Mouse (Mus musculus) layer of hippocampus, postnatal 36 days (tissue): ENCODE measurements around the gene Mtfp1. TPM values are rescaled to one million over a fixed set of nuclear protein-coding genes. Genes with fewer than 3 reads are reported as not detected.

Experiments used
- DNase-seq, 2 experiments: peaks; one replicate each; pipeline ENCODE4 v3.0.0; 2022
- microRNA-seq, 2 experiments: library from miRNA; unstranded; fragments of <30 nt; microRNA quantifications; one replicate each; pipeline ENCODE4 v1.2.0; 2021
- total RNA-seq, 2 experiments: library from RNA; stranded (reverse); gene quantifications; 2 replicates each; pipeline ENCODE4 v1.2.3; 2021

The Mtfp1 gene
- total RNA-seq, 2 experiments from 2014 or later: 118 TPM

GRCm38 (mm10) chr11:4080219-4080618 is 15.0 kb downstream of the Mtfp1 start:
- DNase-seq: peak in 1 of 2 experiments; percentile 64

GRCm38 (mm10) chr11:4078267-4078933 is 16.8 kb downstream of the Mtfp1 start:
- no peak for DNase-seq

GRCm38 (mm10) chr11:4076633-4077032 is 18.6 kb downstream of the Mtfp1 start:
- no peak for DNase-seq

- no peak for DNase-seq
Observed at GRCm38 (mm10) chr11:4069664-4070063, 25.6 kb downstream of the Mtfp1 start.

DNA sequence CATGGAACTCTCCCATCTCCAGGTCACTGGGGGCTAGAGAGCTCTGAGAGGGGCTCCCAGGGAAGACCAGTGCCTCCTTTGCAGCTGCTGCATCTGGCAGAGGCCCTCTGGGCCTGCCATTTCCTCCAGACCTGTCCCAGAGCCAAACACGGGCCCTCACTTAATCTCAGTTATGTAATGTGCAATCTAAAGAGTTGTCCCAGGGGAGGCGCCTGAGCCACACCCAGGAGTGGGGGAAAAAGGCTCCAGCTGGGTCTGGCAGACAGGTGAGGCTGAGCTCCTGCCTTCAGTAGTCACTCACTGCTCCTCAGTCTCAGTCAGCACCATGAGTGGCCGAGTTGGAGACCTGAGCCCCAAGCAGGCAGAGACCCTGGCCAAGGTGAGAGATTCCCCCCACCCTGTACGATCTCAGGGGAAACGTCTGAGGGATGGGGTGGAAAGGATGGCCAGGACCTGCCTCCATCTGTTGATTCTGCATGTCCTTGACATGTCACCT is 30.6 kb downstream of the Mtfp1 start, which contains the start of gene Sec14l3:
Sec14l3 (plus strand) TSS at position 215 of the 496 bp plus-strand sequence.
- no peak for DNase-seq

DNA sequence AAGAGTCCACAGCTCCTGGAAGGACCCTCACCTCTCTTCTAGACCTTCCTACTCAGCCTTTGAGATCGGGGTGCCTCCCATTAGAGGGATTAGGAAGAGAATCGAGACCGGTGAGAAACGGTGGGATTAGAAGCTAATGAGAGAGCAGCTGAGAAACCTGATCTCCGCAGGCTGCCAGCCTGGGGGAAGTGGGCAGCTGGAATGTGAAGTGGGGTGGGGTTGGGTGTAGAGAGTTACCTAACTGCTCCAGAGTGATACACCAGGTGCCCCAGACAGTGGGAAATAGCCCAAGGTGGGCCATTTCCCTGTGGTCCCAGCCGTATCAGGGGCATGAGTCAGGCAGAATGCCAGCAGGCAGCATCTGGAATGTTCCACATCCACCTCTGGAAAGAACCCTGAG is 32.3 kb downstream of the Mtfp1 start:
- no peak for DNase-seq

GRCm38 (mm10) chr11:4062523-4062922 is 32.7 kb downstream of the Mtfp1 start:
- DNase-seq: no peak

DNA sequence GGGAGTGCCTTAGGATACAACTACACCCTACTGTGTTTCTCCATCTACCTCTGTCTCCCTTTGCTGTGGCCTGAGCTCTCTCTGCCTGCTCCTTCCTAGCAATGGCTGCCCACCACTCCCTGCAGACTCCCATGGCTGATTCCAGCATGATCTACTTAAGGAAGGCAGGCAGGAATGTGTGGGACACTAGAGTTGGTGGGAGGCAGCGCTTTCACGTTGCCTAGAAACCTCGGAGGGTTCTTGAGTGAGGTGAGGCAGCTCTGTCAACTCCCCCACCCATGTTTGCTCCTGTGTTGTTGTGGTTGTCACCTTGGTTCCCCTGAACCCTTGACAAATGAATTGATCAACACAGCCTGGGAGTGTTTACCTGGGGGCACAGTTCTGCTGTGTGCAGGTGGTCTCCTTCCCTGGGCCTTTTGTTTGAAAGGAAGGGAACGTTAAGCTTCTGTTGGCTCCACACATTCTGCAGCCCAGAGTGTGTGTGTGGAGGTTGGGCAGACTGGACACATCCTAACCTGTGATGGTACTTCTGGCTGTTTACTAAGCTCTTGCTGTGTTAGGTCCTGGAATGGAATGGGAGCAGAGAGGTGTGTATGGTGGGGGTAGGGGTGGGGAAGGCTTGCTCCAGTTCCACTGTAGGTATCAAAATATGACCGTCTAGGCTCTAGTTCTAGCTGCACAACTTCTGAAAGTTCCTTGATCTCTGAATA is 34.2 kb downstream of the Mtfp1 start:
- DNase-seq: no peak

GRCm38 (mm10) chr11:4053586-4053985 is 41.7 kb downstream of the Mtfp1 start:
- peak; percentile 55 to 67 for DNase-seq

GRCm38 (mm10) chr11:4048438-4048837 is 46.8 kb downstream of the Mtfp1 start:
- DNase-seq: no peak

GRCm38 (mm10) chr11:4047766-4048165 is 47.5 kb downstream of the Mtfp1 start:
- DNase-seq: no peak

DNA sequence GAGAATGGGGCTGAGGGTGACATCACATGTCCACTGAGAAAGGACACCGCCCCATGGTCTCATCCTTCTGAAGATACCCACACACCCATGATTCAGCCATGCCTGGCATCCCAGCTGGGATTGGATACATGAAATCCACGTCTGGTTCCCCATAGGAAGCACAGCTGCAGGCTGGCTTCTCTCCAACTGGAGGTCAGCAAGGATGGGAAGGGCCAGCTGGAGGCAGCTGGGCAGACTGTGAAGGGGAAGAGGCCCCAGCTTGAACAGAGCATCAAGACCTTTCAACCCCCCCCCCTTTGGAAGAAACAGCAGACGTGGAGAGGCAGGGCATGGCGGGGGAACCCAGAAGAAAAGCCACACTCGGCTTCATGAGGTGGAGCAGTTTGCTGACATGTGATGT is 48.7 kb downstream of the Mtfp1 start:
- DNase-seq: no peak

DNA sequence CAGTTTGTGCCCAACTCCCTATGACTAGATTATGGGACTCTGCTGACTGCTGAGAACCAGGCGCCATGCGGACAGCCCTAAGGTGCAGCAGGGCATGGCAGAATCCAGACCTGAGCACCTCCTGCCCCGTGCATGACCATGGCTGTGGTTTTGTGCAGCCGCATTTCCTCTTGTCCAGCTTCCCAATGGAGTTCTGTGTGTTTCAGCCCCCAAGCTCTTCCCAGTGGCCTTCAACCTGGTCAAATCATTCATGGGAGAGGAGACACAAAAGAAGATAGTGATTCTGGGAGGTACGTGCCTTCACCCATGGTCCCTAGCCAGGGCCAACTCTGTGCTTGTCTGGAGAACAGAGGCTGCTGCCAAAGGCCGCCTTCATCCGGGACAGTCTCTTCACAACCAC is 52.2 kb downstream of the Mtfp1 start:
- DNase-seq: no peak

Small RNAs within 50 kb of the gene (microRNA-seq; reads per million reads assigned to microRNA genes)
- gene Mir3060: 2.1 to 4.0 reads per million in 2 experiments

Other genes with a start within 250 kb of the Mtfp1 start
- gene Osbp2, start 231.5 kb downstream of the Mtfp1 start, total RNA-seq: 10 to 100 TPM; 75.7 to 80.7 TPM
- gene 4921536K21Rik, start 200.3 kb downstream of the Mtfp1 start, total RNA-seq: under 1 TPM; 0.55 to 0.56 TPM
- gene Dusp18, start 200.2 kb downstream of the Mtfp1 start, total RNA-seq: 10 to 100 TPM; 24.1 to 26.7 TPM
- 10 to 100 TPM; 16.1 to 17.1 TPM for gene Slc35e4, start 180.8 kb downstream of the Mtfp1 start, total RNA-seq
- gene Tcn2, start 163.3 kb downstream of the Mtfp1 start, total RNA-seq: 10 to 100 TPM; 14.5 to 18.3 TPM
- 10 to 100 TPM; 33.0 to 35.3 TPM for gene Pes1, start 131.5 kb downstream of the Mtfp1 start, total RNA-seq
- under 1 TPM in 1 of 2 experiments, not detected in 1; 0.43 TPM for gene 4930556J24Rik, start 118.7 kb downstream of the Mtfp1 start, total RNA-seq
- gene Gal3st1, start 111.8 kb downstream of the Mtfp1 start, total RNA-seq: 10 to 100 TPM; 12.5 to 14.2 TPM
- gene Sec14l4, start 64.0 kb downstream of the Mtfp1 start, total RNA-seq: under 1 TPM; 0.13 to 0.40 TPM
- gene Sec14l3, start 30.6 kb downstream of the Mtfp1 start, total RNA-seq: 1 to 10 TPM; 1.1 to 1.2 TPM
- 10 to 100 TPM; 52.5 to 57.4 TPM for gene Sec14l2, start 28.0 kb upstream of the Mtfp1 start, total RNA-seq
- gene Rnf215, start 39.8 kb upstream of the Mtfp1 start, total RNA-seq: 10 to 100 TPM; 32.4 to 35.7 TPM
- gene Ccdc157, start 64.8 kb upstream of the Mtfp1 start, total RNA-seq: 10 to 100 TPM; 10.1 to 12.0 TPM
- 10 to 100 TPM; 74.8 to 76.3 TPM for gene Sf3a1, start 64.9 kb upstream of the Mtfp1 start, total RNA-seq
- gene Tbc1d10a, start 91.3 kb upstream of the Mtfp1 start, total RNA-seq: 10 to 100 TPM; 28.6 TPM
- 1 to 10 TPM; 2.9 to 4.8 TPM for gene Castor1, start 122.8 kb upstream of the Mtfp1 start, total RNA-seq
- not detected for gene Osm, start 141.0 kb upstream of the Mtfp1 start, total RNA-seq
- gene Lif, start 162.1 kb upstream of the Mtfp1 start, total RNA-seq: 1 to 10 TPM; 1.4 to 1.7 TPM